Mouse (Mus musculus) urinary bladder, postnatal 14 days (tissue): ENCODE measurements at regions not wholly inside any gene's neighbourhood (a gene's known extent, or its start where the extent isn't known, plus 50 kb on each side); places are given as distances from the start of the nearest gene placed in this dataset.

Source experiments
- DNase-seq: peaks from one replicate; pipeline ENCODE4 v3.0.0; 2021; ENCODE audit warnings: low spot score

GRCm38 (mm10) chr12:107658241-107658640 is 169.8 kb downstream of the 3110018I06Rik start:
- DNase-seq, result no peak

- no peak for DNase-seq
Observed at GRCm38 (mm10) chr12:107658821-107659220, 170.4 kb downstream of the 3110018I06Rik start.

GRCm38 (mm10) chr12:107662624-107663023 is 174.2 kb downstream of the 3110018I06Rik start:
- DNase-seq, result no peak

- no peak for DNase-seq
Observed at GRCm38 (mm10) chr12:107667836-107668235, 179.4 kb downstream of the 3110018I06Rik start.

GRCm38 (mm10) chr12:107669046-107669445 is 180.6 kb downstream of the 3110018I06Rik start:
- DNase-seq, result no peak

- no peak for DNase-seq
Observed at GRCm38 (mm10) chr12:107669450-107669849, 181.0 kb downstream of the 3110018I06Rik start.

GRCm38 (mm10) chr12:107669910-107670309 is 181.5 kb downstream of the 3110018I06Rik start:
- peak; percentile 70 for DNase-seq

GRCm38 (mm10) chr12:107677076-107677475 is 188.6 kb downstream of the 3110018I06Rik start:
- no peak for DNase-seq

GRCm38 (mm10) chr12:107687447-107687846 is 199.0 kb downstream of the 3110018I06Rik start:
- no peak for DNase-seq

GRCm38 (mm10) chr12:107689418-107689817 is 201.0 kb downstream of the 3110018I06Rik start:
- DNase-seq, result no peak

- DNase-seq, result no peak
Observed at GRCm38 (mm10) chr12:107690061-107690460, 201.6 kb downstream of the 3110018I06Rik start.

GRCm38 (mm10) chr12:107693693-107694092 is 205.3 kb downstream of the 3110018I06Rik start:
- DNase-seq, result no peak

GRCm38 (mm10) chr12:107695014-107695413 is 206.6 kb downstream of the 3110018I06Rik start:
- no peak for DNase-seq

GRCm38 (mm10) chr12:107695438-107696267 is 207.2 kb downstream of the 3110018I06Rik start:
- DNase-seq, result no peak

GRCm38 (mm10) chr12:107700317-107700716 is 211.9 kb downstream of the 3110018I06Rik start:
- no peak for DNase-seq

GRCm38 (mm10) chr12:107700868-107701597 is 212.6 kb downstream of the 3110018I06Rik start:
- no peak for DNase-seq

- no peak for DNase-seq
Observed at GRCm38 (mm10) chr12:107708812-107709211, 220.4 kb downstream of the 3110018I06Rik start.

GRCm38 (mm10) chr12:107711017-107711416 is 222.6 kb downstream of the 3110018I06Rik start:
- DNase-seq, result no peak

- DNase-seq, result no peak
Observed at GRCm38 (mm10) chr12:107711675-107712074, 223.2 kb downstream of the 3110018I06Rik start.

- no peak for DNase-seq
Observed at GRCm38 (mm10) chr12:107713191-107713590, 224.8 kb downstream of the 3110018I06Rik start.

GRCm38 (mm10) chr12:107714846-107715245 is 226.4 kb downstream of the 3110018I06Rik start:
- DNase-seq, result no peak

GRCm38 (mm10) chr12:107715871-107716270 is 227.4 kb downstream of the 3110018I06Rik start:
- peak; percentile 68 for DNase-seq

GRCm38 (mm10) chr12:107720941-107721340 is 232.5 kb downstream of the 3110018I06Rik start:
- no peak for DNase-seq
